Mouse (Mus musculus): ENCODE results near the gene Pcbp4.

The Pcbp4 gene

DNA sequence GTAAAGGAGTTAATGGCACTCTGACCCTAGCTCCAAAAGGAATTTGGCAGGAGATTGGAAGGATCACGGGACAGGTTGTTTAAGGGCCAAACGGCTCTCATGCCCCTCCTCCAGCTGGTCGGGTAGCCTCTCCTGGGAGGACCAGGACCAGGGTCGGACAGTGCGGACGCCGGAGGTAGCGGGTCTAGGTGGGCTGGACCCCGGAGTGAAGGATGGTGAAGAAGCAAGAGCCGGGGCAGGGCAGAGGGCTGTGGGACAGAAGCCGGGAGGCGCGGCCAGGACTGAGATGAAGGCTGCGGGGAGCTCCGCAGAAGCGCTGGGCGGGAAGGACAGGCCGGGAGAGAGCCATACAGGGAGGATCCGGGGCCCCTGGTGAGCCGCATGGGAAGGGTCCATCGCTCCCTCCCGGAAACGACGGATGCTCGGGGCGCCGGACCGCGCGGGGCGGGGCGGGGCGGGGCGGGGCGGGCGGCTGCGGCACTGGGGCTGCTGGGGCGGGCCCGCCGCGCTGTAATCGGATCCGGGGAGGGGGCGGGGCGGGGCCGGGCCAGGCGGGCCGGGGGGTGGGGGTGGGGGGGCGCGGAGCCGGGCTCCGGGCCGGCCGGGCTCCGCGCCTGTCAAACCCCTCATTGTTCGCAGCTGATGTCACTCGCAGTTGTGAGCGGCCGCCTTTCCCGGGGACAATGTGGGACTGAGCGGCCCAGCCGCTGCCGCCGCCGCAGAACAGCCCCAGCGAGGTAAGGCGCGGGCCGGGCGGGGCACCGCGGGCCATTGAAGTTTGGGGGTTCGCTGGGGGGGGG lies at the start of gene Pcbp4:
TSS of gene Pcbp4 (plus strand) at position 21 of the 800 bp plus-strand sequence.
- peak; percentile 82 for DNase-seq (ENCODE audit: low spot score)

DNA sequence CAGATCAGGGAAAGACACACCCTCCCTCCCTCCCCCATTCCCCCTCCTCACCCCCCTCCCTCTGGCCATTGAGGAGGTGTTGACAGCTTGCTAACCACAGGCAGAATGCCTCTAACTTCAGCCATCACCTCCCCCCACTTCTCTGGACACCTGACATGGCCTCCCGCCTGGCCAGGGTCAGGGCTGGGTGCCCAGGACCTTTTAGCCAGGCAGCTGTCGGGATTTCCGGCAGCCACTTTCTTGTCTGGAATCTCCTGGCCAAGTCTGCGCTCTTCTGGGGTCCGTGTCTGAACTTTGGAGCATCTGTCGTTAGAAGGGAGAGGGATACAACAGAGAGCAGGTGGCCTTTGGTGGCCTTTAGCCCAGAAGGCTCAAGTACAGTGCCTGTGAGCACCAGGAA lies 47.8 kb upstream of the Pcbp4 start:
- DNase-seq (ENCODE audit: low spot score), result no peak

DNA sequence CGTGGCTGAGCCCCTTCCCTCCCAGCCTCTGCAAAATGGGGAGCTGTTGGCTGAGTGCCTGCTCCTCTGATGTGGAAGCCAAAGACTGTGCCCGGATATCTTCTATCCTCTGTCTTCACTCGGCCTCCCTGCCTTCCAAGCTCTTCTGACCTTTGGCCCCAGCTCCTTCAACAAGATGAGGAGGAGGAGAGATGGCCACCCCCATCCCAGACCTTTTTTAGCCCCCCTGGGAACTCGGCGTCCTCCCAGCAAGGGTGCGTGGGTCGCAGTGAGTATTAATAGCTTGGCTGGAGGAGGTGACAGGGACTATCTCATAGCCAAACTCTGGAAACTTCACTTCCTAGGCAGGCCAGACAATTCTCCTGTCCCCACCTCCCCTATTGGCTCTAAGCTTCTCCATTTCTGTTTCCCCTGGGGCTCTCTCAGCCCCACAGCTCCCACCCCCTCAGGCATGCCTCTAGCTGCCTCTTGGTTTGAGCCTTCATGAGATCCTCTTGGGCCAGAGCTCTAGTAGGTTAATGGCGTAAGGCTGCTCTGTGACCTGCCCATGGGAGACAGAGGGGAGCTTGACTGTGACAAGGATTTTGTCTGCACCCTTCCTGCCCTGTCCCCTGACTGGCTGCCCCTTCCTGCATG lies 46.5 kb upstream of the Pcbp4 start:
- DNase-seq (ENCODE audit: low spot score), result no peak

DNA sequence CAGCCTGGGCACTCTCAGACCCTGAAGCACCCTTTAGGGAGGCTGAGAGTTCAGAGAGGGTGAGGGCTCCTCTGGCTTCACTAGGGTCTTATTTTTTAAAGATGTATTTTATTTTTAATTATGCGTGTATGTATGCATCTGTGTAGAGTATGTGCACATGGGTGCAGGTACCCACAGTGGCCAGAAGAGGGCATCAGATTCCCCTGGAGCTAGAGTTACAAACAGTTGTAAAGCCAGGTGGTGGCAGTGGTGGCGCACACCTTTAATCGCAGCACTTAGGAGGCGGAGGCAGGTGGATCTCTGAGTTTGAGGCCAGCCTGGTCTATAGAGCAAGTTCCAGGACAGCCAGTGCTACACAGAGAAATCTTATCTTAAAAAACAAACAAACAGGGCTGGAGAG lies 44.0 kb upstream of the Pcbp4 start:
- no peak for DNase-seq (ENCODE audit: low spot score)

DNA sequence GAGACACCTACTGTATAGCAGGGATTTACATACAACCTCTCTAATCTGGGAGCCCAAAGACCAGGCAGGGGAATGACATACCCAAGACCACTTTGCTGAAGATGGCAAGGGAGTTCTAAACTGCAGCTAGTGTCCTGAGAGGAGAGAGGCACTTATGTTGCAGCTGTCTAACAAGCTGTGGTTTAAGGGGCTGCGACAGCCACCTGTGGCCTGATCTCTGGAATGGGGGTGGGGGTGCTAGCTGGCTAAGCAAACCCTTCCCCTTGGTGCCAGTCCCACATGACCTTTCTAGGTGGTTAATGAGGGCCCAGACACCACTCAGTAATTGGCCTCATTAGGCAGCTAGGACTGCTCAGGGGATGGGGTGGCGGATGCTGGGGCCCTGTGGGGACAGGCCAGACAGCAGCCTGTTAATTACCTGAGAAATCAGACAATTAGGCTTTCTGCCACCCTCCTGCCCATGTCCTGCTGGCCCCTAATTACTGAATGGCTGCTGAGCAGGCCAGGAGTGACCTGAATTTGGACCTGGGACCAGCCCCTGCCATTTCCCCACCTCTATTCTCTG lies 42.9 kb upstream of the Pcbp4 start:
- DNase-seq (ENCODE audit: low spot score), result peak; percentile 71

DNA sequence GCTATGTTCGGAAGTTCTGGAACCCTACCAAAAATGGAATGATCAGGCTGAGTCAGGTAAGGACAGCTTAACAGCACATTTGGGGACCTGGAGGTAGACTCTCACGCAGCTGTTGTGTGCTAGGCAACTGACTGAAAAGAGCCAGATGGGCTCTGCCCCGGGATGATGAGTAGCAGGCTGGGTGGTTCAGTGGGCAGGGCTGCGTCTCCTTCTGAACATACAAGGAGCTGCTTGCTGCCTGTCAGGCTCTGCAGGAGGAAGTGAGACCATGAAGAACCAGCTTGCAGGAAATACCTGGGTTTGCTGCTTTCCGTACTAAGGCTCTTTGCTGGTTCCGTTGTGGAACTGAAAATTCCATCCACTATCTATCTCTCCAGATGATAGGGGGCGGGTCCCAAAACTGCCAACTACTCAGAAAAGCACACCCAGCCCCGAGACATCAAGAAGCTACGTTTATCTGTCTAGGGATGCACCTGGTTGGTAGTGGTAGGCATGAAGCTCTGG lies 41.9 kb upstream of the Pcbp4 start:
- DNase-seq (ENCODE audit: low spot score), result no peak

DNA sequence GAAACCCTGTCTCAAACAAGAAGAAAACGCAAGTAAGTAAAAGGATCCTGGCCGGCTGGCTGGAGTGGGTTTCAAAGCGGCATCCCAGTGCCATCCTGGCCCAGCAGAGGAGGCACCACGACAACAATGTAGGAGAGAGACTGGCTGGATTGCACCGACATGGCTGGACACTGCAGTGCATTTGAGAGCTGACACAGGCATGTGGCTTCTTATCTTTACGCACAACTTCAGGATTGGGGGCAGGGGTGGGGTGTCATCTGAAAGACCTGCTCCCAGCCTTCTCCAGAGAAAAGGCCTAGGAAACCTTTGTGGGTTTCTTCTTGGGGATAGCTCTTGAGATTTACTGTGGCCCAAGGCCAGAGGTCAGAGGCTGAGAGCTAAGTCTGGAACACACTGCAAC lies 41.4 kb upstream of the Pcbp4 start:
- no peak for DNase-seq (ENCODE audit: low spot score)

DNA sequence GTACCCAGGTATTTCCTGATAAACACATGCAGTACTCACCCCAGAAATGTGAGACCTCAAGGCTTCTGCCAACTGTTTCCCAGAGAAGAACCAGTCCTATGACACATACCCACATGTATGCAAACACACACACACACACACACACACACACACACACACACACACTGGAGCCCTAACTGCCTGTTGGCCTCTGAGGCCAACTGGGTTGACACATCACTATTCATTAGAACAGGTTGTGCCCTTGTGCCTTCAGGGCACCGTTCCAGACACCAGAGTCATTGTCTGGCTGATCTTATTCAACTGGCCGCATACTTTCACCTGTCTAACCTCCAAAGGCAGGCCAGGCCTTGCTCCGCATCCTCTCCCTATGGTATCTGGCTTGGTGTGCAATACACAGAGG lies 40.9 kb upstream of the Pcbp4 start:
- DNase-seq (ENCODE audit: low spot score), result no peak

DNA sequence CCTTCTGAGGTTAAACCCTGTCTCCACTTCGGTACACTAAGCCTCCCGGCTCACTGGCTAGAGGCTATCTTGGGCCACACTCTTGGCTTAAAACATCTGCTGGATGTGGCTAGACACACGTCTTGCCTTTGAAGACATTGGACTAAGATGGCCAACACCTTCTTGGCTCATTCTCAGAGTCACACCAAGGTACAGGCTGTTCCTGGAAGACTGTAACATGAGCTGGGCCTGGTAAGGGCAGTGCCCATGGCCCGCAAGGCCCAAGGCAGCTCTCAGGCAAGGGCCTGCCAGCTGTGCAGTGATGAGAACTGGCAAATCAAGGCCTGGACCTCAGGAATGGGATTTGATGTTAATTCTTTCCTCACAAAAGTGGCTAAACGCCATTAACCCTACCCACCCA lies 39.5 kb upstream of the Pcbp4 start:
- DNase-seq (ENCODE audit: low spot score), result no peak

DNA sequence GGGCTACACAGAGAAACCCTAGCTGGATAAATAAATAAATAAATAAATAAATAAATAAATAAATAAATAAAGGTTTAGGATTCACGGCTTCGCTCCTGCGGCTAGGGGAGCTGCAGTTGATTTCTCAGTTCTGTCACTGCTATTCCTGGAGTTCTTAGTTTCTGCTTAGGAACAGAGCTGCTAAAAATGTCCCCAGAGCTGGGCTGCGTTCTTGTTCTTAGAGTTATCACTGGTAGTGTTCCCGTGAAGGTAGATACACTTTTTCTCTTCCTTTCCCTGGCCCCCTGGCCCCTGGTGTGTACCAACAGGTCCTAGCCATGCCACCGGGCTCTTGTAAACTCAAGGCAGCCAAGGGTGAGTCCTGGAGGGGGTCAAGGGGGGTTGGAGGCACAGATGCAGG lies 36.3 kb upstream of the Pcbp4 start:
- no peak for DNase-seq (ENCODE audit: low spot score)

DNA sequence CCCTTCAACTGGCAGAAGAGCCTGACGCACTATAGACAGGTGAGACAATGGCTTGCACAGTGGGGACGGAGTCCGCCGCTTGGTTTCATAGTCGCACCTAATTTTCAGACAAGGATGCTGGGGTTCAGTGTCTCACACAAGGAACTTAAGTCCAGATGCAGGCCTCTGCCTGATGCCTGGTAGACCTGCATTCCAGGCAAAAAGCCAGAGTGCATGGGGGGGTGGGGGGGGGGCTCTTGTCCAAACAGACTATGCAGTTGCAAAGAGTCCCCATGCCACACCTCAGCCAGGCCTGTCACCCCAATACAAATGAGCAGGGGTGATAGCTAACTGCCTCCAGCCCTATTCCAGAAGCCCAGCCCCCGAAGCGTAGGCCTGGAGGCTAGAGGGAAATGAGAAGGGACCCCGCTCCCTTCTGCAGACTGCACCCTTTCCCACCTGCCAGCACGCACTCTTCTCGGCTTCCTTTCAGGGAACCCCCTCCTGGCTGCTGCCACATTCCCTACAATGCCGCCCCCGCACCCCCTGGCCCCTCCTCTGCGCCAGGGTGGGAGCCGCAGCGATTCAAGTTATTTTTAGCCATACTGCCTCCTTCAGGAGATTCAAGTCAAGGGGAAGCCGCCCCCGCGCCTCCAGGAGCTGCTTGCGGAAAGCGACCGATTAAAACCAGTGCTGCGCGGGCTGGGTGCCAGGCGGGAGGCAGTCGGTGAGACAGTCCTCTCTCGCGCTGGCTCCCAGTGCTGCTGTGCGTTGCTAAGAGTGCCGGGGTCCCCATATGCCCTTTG lies 35.1 kb upstream of the Pcbp4 start:
- peak; percentile 68 for DNase-seq (ENCODE audit: low spot score)

DNA sequence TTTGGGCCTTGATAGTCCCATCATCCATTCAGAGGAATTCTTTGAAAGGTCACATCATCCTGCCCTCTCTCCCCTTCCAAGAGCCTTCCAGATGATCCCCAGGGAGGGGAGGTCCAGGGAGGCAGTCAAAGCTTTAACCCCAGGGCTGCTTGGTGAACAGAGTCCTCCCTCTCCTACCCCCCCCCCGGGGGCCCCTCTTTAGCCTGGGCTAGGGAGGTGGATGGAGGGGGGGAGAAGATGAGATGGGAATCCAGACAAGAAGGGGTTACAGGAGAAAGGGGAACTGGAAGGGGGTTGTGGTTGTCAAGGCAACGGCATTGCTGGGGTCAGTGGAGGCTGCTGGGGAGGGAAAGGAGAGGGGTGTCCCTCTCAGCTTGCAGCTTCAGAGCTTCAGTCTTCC lies 32.5 kb upstream of the Pcbp4 start:
- peak; percentile 53 for DNase-seq (ENCODE audit: low spot score)

DNA sequence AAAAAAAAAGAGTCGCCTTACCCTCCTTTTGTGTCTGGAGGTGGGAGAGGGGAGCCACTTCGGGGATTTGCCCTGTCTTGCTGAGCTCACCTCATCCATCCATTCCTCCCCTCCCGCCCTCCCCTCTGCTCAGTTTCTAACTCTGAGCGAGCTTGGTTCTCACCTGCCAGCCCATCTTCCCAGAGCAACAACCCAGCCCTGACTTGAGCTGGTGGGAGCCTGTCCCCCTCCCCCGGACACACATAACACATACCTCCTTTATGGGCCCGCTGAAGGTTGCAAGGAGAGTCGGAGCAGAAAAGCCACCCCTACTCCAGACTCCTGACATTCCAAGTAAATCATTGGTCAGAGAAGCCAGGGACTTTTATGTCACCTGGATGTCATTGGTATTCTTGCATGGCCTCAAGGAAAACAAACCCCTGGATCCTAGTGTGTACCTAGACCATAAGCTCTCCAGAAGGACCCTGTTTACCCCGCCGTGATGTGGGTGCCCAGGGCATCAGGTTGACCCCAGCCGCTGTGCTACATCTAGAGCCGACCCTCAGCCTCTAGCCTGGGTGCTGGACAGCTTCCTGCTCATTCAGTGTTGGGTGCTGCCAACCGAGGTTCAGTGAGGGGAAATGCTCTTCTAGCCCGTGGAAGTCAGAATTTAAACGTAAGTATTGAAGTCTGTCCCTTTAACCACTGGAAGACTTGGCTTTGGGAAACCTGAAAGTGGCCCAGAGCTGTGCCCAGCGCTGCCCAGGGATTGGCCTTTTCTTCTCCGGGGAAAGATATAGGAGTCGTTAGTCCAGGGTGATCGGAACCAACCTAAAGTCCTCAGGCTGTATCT lies 31.8 kb upstream of the Pcbp4 start:
- DNase-seq (ENCODE audit: low spot score), result no peak

DNA sequence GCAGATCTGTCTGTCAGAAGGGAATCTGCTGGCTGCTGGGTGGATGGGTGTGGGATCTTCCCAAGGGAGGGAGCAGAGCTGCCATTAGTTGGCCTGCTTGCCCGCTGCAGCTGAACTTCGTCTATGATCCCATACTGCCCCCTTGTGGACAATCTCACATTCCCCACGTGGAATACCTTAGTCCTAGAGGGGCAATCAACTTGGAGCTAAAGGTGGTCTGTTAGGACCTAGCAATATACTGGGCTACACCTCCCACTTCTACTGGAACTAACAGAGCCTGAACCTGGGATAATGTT lies 31.3 kb upstream of the Pcbp4 start:
- DNase-seq (ENCODE audit: low spot score), result peak; percentile 97

DNA sequence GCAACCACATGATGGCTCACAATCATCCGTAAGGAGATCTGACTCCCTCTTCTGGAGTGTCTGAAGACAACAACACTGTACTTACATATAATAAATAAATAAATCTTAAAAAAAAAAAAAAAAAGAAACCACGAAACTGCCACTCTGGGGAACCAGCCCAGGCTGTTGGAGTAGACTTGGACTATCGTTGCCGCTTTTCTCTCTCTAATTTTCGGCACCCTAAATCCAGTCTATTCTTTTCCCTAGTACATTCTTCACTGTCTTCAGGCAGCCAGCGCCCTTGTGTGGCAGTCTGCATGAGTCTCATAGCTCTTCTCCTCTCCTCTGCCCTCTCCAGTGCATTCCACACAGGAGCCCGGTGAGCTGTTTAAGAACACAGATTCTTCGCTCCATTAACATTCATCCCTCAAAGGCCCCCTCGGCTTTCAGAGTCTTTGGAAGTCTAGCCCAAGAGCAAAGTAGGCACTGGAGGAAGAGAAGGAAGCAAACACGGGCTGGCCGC lies 24.3 kb upstream of the Pcbp4 start:
- no peak for DNase-seq (ENCODE audit: low spot score)

DNA sequence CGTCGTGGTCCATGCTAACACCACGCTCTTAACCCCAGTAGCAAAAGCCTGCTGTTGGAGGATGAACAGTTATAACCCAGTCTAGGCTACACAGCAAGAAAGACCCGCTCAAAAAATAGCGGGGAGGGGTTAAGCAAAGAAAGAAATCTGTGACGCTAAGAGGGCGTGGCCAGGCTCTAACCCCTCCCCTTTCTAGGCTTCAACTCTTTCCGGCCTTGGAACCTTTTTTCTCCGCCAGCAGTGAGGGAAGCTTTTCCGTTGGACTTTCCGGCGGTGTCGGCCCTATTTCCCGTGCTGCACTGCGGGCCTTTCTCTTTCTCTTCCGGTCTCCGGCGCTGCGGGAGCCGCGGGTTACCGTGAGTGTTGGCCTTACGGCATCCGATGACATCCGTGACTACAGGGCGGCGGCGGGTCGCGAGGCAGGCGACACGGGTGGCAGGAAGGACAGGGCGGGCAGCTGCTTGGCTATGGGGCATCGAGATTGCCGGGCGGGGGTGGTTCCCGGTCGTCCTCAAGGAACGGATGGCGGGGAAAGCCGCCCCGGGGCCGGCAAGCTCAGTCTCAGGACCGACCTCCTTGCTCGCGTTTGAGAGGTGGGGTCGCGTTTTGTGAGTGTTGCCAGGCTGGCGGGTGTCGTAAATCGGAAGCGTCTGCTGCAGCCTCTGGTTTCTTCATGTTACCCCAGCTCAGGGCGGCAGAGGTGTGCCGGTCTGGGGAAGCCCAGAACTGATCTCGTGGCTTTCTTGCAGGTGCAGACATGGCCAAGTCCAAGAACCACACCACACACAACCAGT lies 23.7 kb upstream of the Pcbp4 start, which contains the start of gene Rpl29:
TSS of gene Rpl29 (plus strand) at position 234 of the 794 bp plus-strand sequence.
- DNase-seq (ENCODE audit: low spot score), result peak; percentile 99

DNA sequence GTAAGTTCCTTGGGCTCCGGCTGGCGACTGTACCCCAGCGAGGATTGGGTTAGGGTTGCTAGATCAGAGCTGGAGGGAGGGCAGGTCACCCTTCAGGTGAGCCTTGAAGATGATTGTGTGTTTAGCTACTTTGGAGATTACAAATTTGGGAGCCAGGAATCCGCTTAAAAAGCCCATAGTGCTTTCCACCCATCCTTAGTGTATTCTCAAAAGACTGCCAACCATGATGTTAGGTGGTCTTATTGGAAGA lies 23.2 kb upstream of the Pcbp4 start:
- no peak for DNase-seq (ENCODE audit: low spot score)

DNA sequence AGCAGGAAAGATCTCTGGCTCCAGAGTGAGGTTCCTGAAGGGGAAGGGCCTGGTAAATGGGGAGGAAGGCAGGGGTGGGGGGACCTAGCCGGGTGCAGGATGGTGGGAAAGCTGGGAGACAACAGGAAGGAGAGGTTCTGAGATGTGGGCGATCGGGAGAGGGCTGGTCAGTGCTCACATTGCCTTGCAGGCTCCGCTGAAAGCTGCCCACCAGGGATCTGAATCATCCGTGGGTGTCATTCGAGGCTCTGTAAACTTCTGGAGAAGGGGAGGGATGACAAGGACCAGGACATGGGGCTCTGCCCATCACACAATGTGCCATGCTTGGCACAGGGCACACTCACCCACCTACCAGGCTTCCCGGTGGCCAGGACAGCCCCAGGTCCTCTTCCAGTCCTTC lies 19.7 kb upstream of the Pcbp4 start:
- DNase-seq (ENCODE audit: low spot score), result no peak

DNA sequence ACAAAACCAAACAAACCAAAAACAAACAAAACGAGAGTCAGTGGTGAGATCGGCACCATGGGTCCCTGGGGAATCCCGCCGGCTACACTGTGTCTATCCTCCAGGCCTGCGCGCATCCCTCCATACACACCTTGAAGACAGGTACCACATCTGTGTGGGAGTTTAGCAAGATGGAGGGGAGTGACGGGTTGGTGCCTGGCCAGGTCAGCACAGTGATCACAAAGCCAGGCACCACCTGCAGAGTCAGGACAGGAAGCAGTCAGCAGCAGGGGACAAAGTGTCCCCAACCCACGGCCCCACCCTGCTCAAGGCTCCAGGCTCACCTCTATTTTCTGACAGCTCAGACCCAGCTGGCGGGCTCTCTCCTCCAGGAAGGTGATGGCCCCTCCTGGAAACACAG lies 16.5 kb upstream of the Pcbp4 start:
- no peak for DNase-seq (ENCODE audit: low spot score)

DNA sequence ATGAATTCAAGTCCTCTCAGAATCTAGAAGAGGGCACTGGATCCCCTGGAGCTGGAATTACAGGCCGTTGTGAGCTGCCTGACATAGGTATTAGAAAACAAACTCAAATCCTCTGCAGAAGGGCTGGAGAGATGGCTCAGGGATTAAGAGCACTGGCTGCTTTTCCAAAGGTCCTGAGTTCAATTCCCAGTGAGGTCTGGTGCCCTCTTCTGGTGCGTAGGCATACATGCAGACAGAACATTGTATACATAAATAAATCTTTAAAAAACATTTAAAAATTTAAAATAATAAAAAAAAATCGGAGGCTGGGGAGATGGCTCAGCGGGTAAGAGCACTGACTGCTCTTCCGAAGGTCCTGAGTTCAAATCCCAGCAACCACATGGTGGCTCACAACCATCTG lies 10.4 kb upstream of the Pcbp4 start:
- no peak for DNase-seq (ENCODE audit: low spot score)

DNA sequence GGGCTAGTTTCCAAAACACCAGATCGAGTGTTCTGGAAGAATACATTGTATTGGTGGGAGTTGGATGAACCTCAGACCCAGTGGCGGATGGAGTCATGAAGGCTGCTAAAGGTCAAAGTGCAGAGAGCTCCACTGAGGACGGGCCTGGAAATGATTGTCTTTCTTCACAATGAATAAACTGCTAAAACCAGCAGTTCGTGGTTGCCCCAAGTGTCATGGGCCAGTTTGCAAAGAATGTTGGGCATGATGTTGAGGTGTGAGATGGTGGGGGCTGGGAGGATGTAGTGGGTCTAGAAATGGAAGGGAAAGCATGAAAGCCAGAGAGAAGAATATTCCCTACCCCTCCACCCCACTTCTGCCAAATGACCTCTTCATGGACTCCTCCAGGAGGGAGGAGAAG lies 8.3 kb upstream of the Pcbp4 start:
- no peak for DNase-seq (ENCODE audit: low spot score)

Data from retina, embryonic 14.5 days (tissue).